Mouse (Mus musculus) heart, adult 2 months (tissue): Measurements from ENCODE around the gene 5730455P16Rik. TPM values are rescaled to one million over a fixed set of nuclear protein-coding genes. Genes with fewer than 3 reads are reported as not detected.
A peak's percentile ranks its signal among the peaks of the same experiment; 100 is the strongest.

ENCODE experiments used
- DNase-seq, 2 experiments: peaks; one replicate each; pipeline ENCODE4 v3.0.0; 2021
- H3K27ac ChIP-seq: fragments of 200-600 bp; 2 replicates; pipeline ENCODE4 v1.8.1; 2022
- H3K27me3 ChIP-seq: fragments of 200-500 bp; 2 replicates; pipeline ENCODE4 v1.6.1; 2012; ENCODE audit warnings: mild to moderate bottlenecking, low read length, inconsistent platforms, mixed read lengths; ENCODE audit not compliant: control insufficient read depth, insufficient read depth
- H3K36me3 ChIP-seq: fragments of 200-500 bp; 2 replicates; pipeline ENCODE4 v1.6.1; 2012; ENCODE audit warnings: low read length, inconsistent platforms; ENCODE audit not compliant: control insufficient read depth, insufficient read depth
- H3K4me1 ChIP-seq: fragments of 200-500 bp; 2 replicates; pipeline ENCODE4 v1.6.1; 2011; ENCODE audit warnings: low read length; ENCODE audit not compliant: control insufficient read depth, insufficient read depth
- H3K4me3 ChIP-seq: fragments of 200-600 bp; 2 replicates; pipeline ENCODE4 v1.8.1; 2022
- H3K79me2 ChIP-seq: fragments of 200-500 bp; replicated peaks from 2 replicates; pipeline ENCODE4 v1.6.1; 2012; ENCODE audit warnings: mild to moderate bottlenecking, inconsistent platforms, low read length, moderate library complexity, mixed read lengths; ENCODE audit not compliant: control insufficient read depth, insufficient read depth
- H3K9ac ChIP-seq: fragments of 200-500 bp; 2 replicates; pipeline ENCODE4 v1.6.1; 2012; ENCODE audit warnings: low read depth, mild to moderate bottlenecking, control low read depth, inconsistent platforms, low read length, mixed read lengths
- CTCF ChIP-seq: fragments of 200-600 bp; IDR thresholded peaks from 2 replicates; pipeline ENCODE4 v1.8.1; 2022; ENCODE audit warnings: antibody characterized with exemption, mild to moderate bottlenecking, moderate library complexity
- EP300 ChIP-seq: fragments of 200-500 bp; IDR thresholded peaks from 2 replicates; pipeline ENCODE4 v1.6.1; 2011; ENCODE audit warnings: low read depth, low read length, control low read depth; ENCODE audit not compliant: insufficient read depth
- POLR2A ChIP-seq: fragments of 200-500 bp; IDR thresholded peaks from 2 replicates; pipeline ENCODE4 v1.6.1; 2011; ENCODE audit warnings: mild to moderate bottlenecking, low read depth, low read length, control low read depth; ENCODE audit not compliant: insufficient read depth
- WGBS: fragments of 180-500 bp; shearing (Covaris S2); methylation state at CpG from one replicate; pipeline ENCODE4 v1.1.7; 2018; 5-methylcytosine and 5-hydroxymethylcytosine counted together
- intact Hi-C: fragments of 180-260 bp; cut with DNase I; formaldehyde crosslinking; loops from one replicate; pipeline ENCODE4 v1.15.1; 2025
- polyA plus RNA-seq: library from polyadenylated mRNA; depleted of rRNA; stranded (reverse); fragments of >200 nt; gene quantifications from 2 replicates; pipeline ENCODE4 v1.2.3, GENCODE M21; 2012
- total RNA-seq, 2 experiments: library from RNA; stranded (reverse); gene quantifications; 2 replicates each; pipeline ENCODE4 v1.2.3; 2021

The 5730455P16Rik gene
- total and polyA plus RNA-seq, 3 experiments, result 4.6 to 22.8 (median 19.2) TPM

DNA sequence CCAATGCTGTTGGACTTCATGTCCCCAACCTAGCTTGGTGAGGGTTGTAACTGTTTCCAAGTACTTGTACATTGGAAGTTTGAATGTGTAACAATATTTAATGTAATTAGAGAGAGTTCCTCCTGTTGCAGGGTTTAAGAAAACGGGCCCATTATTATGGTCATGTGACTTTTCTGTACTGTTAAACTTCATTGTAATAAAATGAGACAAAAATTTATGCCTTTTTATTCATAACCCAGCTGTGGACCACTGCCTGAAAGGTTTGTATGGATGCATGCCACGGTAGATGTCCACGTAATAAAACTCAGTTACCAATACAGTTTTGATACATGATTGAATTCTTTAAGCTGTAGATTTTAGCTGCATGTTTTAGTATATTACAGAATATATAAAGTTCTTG is 18.1 kb upstream of the 5730455P16Rik start:
- Histone ChIP-seq H3K27ac (no peak overlapping the region), H3K4me1 (no peaks in the 10 kb centered on the region; the same call in 1 of the 2 replicates), H3K9ac (no peak overlapping the region), H3K79me2 (no peaks in the 10 kb centered on the region; the same call in 1 of the 2 replicates), H3K4me3 (no peak overlapping the region), H3K27me3 (no peaks in the 10 kb centered on the region), H3K36me3 (peaks cover 28% of the 10 kb centered on the region)
- no peak for TF ChIP-seq CTCF
- intact Hi-C loops, result no loop called here
- no peak for DNase-seq
- 89% methylated on average over 3 of the region's 3 CpGs for WGBS

DNA sequence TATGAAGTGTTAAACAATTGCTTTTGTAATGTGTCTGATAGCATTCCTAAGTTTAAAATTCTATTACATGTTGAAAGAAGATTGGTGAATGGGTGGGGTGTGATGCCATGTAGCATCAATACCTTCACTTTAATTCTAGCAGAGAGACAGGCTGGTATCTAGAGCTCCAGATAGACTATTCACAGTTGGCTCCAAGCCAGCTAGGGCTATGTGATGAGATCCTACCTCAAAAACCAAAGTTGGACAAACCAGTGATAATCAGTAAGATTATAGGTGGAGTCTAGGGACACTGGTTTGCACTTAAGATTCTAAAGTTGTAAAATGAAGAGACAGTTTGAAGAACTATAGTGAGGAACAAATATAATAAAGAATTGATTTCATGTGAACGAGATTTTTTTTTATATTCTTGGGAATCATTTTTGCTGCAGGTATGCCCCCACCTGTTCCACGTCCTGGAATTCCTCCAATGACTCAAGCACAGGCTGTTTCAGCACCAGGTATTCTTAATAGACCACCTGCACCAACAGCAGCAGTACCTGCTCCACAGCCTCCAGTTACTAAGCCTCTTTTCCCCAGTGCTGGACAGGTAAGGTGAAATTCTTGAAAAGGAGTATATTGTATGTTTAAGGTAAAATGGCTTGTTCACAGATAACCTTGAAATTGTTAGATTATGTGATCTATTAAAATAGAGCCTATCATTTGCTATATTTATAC is 13.7 kb upstream of the 5730455P16Rik start:
- no peaks in the 10 kb centered on the region; the same call in none of the 2 replicates for H3K4me1 ChIP-seq
- no peak overlapping the region for H3K27ac ChIP-seq
- H3K9ac ChIP-seq, result no peak overlapping the region
- peaks cover 47% of the 10 kb centered on the region for H3K36me3 ChIP-seq
- no peaks in the 10 kb centered on the region for H3K27me3 ChIP-seq
- TF ChIP-seq EP300 (no peak), POLR2A (no peak), CTCF (no peak)
- H3K4me3 ChIP-seq, result no peak overlapping the region
- no peak for DNase-seq
- intact Hi-C loops, result loop anchor here (2.0 kb wide), 1 partner anchor 15 kb away; no protein-coding TSS in a partner anchor
- WGBS, result 87% methylated on average over 2 of the region's 2 CpGs
- H3K79me2 ChIP-seq, result peaks cover 1% of the 10 kb centered on the region; the same call in 1 of the 2 replicates

DNA sequence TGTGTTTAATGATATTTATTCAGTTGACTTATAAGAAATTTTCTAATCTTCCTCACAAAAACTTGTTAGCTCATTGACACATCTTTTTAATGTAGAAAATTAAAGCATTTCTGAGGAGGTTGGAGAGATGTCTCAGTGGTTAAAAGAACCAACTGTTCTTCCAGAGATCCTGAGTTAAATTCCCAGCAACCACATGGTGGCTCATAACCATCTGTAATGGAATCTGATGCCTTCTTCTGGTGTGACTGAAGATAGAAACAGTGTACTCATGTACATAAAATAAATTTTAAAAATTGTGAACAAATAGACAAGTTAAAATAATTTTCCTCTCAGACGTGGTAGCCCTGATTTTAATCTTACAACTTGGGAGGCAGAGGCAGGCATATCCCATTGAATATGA is 12.1 kb upstream of the 5730455P16Rik start:
- intact Hi-C loops, result no loop called here
- 83% methylated on average over 1 of the region's 1 CpGs for WGBS
- no peak overlapping the region for H3K9ac ChIP-seq
- no peak overlapping the region for H3K4me3 ChIP-seq
- TF ChIP-seq POLR2A, result no peak
- TF ChIP-seq CTCF, result no peak
- no peak for TF ChIP-seq EP300
- no peaks in the 10 kb centered on the region for H3K27me3 ChIP-seq
- no peak for DNase-seq
- no peak overlapping the region for H3K27ac ChIP-seq
- H3K79me2 ChIP-seq, result peaks cover 1% of the 10 kb centered on the region; the same call in 1 of the 2 replicates
- peaks cover 4% of the 10 kb centered on the region for H3K4me1 ChIP-seq
- peaks cover 53% of the 10 kb centered on the region for H3K36me3 ChIP-seq

DNA sequence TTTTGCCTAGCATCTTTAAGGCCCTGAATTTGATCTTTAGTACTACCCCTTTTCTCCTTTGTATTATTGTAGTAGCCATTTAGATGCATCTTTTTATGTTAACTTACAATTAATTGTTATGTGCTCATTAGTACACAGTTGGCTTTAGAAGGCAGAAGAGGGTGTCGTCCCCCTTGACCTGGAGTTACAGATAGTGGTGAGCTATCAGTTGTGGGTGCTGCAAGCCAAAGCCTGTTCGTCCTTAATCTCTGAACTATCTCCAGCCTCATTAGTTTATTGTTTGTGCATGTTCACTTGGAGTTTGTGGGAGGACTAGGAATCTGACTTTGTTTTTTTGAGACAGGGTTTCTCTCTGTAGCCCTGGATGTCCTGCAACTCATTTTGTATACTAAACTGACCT is 9.0 kb upstream of the 5730455P16Rik start:
- Histone ChIP-seq H3K79me2 (peaks cover 1% of the 10 kb centered on the region; the same call in 1 of the 2 replicates), H3K4me3 (no peak overlapping the region), H3K9ac (no peak overlapping the region), H3K36me3 (peaks cover 44% of the 10 kb centered on the region), H3K27me3 (no peaks in the 10 kb centered on the region), H3K27ac (no peak overlapping the region), H3K4me1 (peaks cover 4% of the 10 kb centered on the region)
- no peak for DNase-seq
- intact Hi-C loops, result no loop called here
- no peak for TF ChIP-seq CTCF
- TF ChIP-seq POLR2A, result no peak
- no peak for TF ChIP-seq EP300
- WGBS, result 22% methylated on average over 2 of the region's 2 CpGs

DNA sequence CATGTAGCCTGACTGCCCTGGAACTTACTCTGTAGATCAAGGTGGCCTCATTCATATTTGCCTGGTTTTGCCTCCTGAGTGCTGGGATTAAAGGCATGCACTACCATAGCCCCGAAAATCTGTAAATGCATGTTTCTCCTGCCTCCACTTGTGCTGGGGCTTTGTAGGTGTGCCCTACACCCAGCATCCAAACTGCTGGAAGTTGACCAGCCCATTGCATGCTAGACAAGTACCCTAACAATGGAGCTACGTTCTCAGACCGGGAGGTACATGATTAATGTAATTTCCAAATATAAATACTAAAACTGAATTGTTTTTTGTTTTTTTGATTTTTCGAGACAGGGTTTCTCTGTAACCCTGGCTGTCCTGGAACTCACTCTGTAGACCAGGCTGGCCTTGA is 7.2 kb upstream of the 5730455P16Rik start:
- intact Hi-C loops, result no loop called here
- TF ChIP-seq CTCF (no peak), EP300 (no peak), POLR2A (no peak)
- WGBS, result 11% methylated on average over 4 of the region's 4 CpGs
- Histone ChIP-seq H3K4me1 (peaks cover 4% of the 10 kb centered on the region), H3K27me3 (no peaks in the 10 kb centered on the region), H3K9ac (no peak overlapping the region), H3K36me3 (peaks cover 37% of the 10 kb centered on the region), H3K4me3 (peak overlapping the region; percentile 89), H3K79me2 (0 out of 2 replicates have a peak, but pooled peaks cover 1% of the 10 kb centered on the region), H3K27ac (no peak overlapping the region)
- DNase-seq, result no peak

DNA sequence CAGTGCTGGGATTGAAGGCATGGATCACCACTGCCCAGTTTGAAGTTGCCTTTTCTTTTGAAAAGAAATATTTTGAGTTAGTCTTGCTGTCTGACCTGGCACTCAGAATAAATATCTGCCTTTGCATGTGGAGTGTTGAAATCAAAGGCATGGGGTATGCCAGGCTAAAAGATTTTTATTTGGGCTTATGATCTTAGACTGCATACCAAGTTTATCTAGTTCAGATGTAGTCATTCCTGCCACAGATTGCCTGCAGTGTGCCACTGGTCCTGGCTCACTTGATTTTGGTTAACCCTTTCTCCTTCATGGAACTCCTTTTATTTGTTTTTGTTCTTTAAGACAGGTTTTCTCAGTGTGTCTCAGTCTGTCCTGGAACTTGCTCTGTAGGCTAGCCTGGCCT is 6.6 kb upstream of the 5730455P16Rik start:
- H3K79me2 ChIP-seq, result 0 out of 2 replicates have a peak, but pooled peaks cover 1% of the 10 kb centered on the region
- no peak overlapping the region; the same call in 1 of the 2 replicates for H3K27ac ChIP-seq
- peaks cover 34% of the 10 kb centered on the region for H3K36me3 ChIP-seq
- H3K4me3 ChIP-seq, result peak overlapping the region; percentile 89
- peaks cover 4% of the 10 kb centered on the region for H3K4me1 ChIP-seq
- intact Hi-C loops, result no loop called here
- DNase-seq, result no peak
- no peaks in the 10 kb centered on the region for H3K27me3 ChIP-seq
- TF ChIP-seq POLR2A (no peak), EP300 (no peak), CTCF (no peak)
- H3K9ac ChIP-seq, result 0 out of 2 replicates have a peak overlapping the region, but pooled peaks have one; percentile 25
